Mouse (Mus musculus): ENCODE measurements around the gene Setmar.

The Setmar gene

DNA sequence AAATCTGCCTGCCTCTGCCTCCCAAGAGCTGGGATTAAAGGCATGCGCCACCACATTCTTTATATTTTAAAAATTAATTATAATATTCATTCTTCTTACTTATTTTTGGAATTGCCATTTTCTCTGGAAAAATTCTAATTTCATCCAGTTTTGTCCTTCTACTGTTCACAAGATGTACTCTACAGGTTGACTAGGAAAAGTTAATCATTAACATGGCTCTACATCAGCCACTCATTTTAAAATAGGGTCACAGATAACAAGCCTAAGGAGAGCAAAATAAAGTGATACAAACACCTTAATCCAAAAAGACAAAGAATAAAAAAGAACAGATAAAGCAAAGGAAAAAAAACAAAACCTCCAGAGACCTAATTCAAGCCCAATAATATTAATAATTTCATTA lies 50.1 kb downstream of the Setmar start:
- no peak for DNase-seq (ENCODE audit: low spot score)

DNA sequence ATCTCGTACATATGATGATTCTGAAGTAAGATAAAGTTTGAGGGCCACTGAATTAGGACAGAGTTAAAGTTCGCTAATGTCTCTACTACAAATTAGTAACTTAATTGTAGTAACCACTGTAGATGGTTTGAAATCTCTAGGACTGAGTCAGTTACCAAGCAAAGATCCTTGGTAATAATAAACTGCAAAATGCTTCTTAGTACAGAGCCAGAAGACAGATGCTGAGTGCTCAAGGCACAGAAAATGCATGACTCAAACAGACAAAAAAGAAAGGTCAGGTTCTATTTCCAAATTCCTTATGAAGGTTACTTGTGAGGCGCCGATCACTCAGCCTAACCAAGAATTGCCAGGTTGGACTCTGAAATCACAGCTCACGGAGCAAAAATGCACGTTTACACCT lies 53.0 kb downstream of the Setmar start:
- DNase-seq (ENCODE audit: low spot score) = no peak

DNA sequence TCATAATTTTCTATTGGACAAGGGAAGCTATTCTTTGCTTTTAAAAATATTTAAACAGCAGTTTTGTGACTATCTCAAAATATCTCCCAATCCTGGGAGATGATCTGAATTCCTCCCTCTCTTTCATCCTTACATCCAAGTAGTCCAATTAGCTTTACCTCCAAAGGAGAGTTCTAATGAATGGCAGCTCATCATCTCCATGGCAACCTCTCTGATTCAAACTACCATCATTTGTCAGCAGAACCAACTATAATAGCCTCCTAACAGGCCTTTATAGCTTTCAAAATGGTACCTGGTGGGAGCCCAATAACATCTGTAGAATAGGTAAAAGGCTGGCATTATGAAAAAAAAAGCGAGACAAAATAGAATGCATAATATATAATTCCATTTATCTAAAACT lies 60.6 kb downstream of the Setmar start:
- DNase-seq (ENCODE audit: low spot score) = no peak

DNA sequence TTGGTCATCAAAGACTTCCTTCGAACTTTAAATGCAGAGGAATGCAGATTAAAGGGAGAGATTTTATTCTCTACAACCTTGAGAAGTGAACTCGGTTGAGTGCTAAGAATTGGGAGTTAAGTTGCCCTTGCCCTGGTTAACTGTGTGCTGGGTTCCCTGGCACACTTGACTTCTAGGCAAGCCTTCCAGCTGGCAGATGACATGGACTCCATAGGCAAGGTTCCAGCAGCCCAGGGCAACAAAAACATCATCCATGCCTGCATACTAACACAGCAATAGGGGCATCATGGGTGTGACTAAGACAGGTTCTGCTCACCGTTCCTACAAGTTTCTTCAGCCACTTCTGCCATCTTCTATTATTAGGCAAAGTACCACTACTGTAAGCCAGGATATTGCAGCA lies 61.8 kb downstream of the Setmar start:
- DNase-seq (ENCODE audit: low spot score) = no peak

All from spleen, adult 12 weeks (tissue).